Mouse (Mus musculus) thymus, adult 2 months (tissue): ENCODE results near the gene Drd2.

Source experiments
- CTCF ChIP-seq: fragments of 200-500 bp; IDR thresholded peaks from 2 replicates; pipeline ENCODE4 v1.5.1; 2012; ENCODE audit warnings: mild to moderate bottlenecking, control low read depth, low read length, moderate library complexity, borderline replicate concordance; ENCODE audit not compliant: control insufficient read depth, poor library complexity, insufficient read depth; ENCODE audit errors: extremely low read depth
- POLR2A ChIP-seq: fragments of 200-500 bp; IDR thresholded peaks from 2 replicates; pipeline ENCODE4 v1.6.1; 2012; ENCODE audit warnings: mild to moderate bottlenecking, low read length, control low read depth, moderate library complexity; ENCODE audit not compliant: control insufficient read depth, poor library complexity, insufficient read depth; ENCODE audit errors: extremely low read depth

DNA sequence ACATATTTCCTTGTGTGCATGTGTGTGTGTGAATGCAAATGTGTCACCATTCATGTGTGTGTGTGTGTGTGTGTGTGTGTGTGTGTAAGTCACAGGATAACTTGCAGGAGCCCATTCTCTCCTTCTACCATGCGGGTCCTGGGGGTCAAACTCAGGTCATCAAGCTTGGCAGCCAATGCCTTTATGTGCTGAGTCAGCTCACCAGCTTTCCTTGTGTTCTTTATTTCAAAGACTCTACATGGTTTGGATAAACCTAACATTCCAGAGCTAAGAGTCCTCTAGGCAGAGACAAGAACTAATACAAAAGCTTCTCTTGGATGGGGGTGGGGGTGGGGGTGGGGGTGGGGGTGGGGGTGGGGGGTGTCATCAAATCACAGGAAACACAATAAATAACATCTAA is 85.2 kb downstream of the Drd2 start:
- TF ChIP-seq POLR2A (no peak), CTCF (no peak)
